Mouse (Mus musculus): ENCODE data around the gene Rasa2. TPM values are rescaled to one million over a fixed set of nuclear protein-coding genes. Genes with fewer than 3 reads are reported as not detected.

The Rasa2 gene
- polyA plus RNA-seq, 1 experiment from 2014 or later = 13.8 TPM

- no peak for DNase-seq (ENCODE audit: low spot score)
- ATAC-seq (replicated peaks; ENCODE audit: low FRiP score, low read depth) = no peak
- no peak overlapping the region for H3K27ac ChIP-seq
- H3K36me3 ChIP-seq (ENCODE audit: insufficient read depth, low read length) = no peaks in the 10 kb centered on the region
- H3K4me3 ChIP-seq (replicated peaks; ENCODE audit: low read depth, low read length) = no peak overlapping the region
- H3K9me3 ChIP-seq (replicated peaks; ENCODE audit: low read length) = no peaks in the 10 kb centered on the region
- whole genome bisulfite sequencing = 91% methylated on average over 2 of the region's 2 CpGs
- H3K9ac ChIP-seq (ENCODE audit: low read depth, low read length) = no peak overlapping the region
- TF ChIP-seq CTCF (IDR thresholded peaks at IDR 0.05; ENCODE audit: low read depth) = no peak
- no peaks in the 10 kb centered on the region for H3K4me1 ChIP-seq (replicated peaks; ENCODE audit: insufficient read depth, low read length)
- H3K27me3 ChIP-seq (ENCODE audit: insufficient read depth, low read length) = no peaks in the 10 kb centered on the region
- H3K4me2 ChIP-seq (ENCODE audit: low read length) = no peak overlapping the region
Measured at GRCm38 (mm10) chr9:96583496-96583895, 47.9 kb downstream of the Rasa2 start.

- Histone ChIP-seq H3K4me3 (replicated peaks; ENCODE audit: low read depth, low read length) (no peak overlapping the region), H3K4me1 (replicated peaks; ENCODE audit: insufficient read depth, low read length) (no peaks in the 10 kb centered on the region), H3K4me2 (ENCODE audit: low read length) (no peak overlapping the region), H3K27ac (no peak overlapping the region), H3K9ac (ENCODE audit: low read depth, low read length) (no peak overlapping the region), H3K27me3 (ENCODE audit: insufficient read depth, low read length) (no peaks in the 10 kb centered on the region), H3K9me3 (replicated peaks; ENCODE audit: low read length) (no peaks in the 10 kb centered on the region), H3K36me3 (ENCODE audit: insufficient read depth, low read length) (no peaks in the 10 kb centered on the region)
- no peak for DNase-seq (ENCODE audit: low spot score)
- 77% methylated on average over 2 of the region's 2 CpGs for WGBS
- no peak for TF ChIP-seq CTCF (IDR thresholded peaks at IDR 0.05; ENCODE audit: low read depth)
- no peak for ATAC-seq (replicated peaks; ENCODE audit: low FRiP score, low read depth)
Measured at GRCm38 (mm10) chr9:96583076-96583475, 48.3 kb downstream of the Rasa2 start.

GRCm38 (mm10) chr9:96578190-96578589, 53.2 kb downstream of the Rasa2 start:
- no peaks in the 10 kb centered on the region for H3K4me1 ChIP-seq (replicated peaks; ENCODE audit: insufficient read depth, low read length)

GRCm38 (mm10) chr9:96577674-96578073, 53.7 kb downstream of the Rasa2 start:
- Histone ChIP-seq H3K9ac (ENCODE audit: low read depth, low read length) (no peak overlapping the region), H3K4me1 (replicated peaks; ENCODE audit: insufficient read depth, low read length) (no peaks in the 10 kb centered on the region), H3K27ac (no peak overlapping the region), H3K27me3 (ENCODE audit: insufficient read depth, low read length) (no peaks in the 10 kb centered on the region), H3K4me3 (replicated peaks; ENCODE audit: low read depth, low read length) (no peak overlapping the region), H3K9me3 (replicated peaks; ENCODE audit: low read length) (no peaks in the 10 kb centered on the region), H3K36me3 (ENCODE audit: insufficient read depth, low read length) (0 out of 2 replicates have a peak, but pooled peaks cover 2% of the 10 kb centered on the region), H3K4me2 (ENCODE audit: low read length) (no peak overlapping the region)
- WGBS = 54% methylated on average over 6 of the region's 6 CpGs
- no peak for TF ChIP-seq CTCF (IDR thresholded peaks at IDR 0.05; ENCODE audit: low read depth)
- ATAC-seq (replicated peaks; ENCODE audit: low FRiP score, low read depth) (no peak), DNase-seq (ENCODE audit: low spot score) (peak; percentile 8)

More at GRCm38 (mm10) chr9:96578190-96578589, 53.2 kb downstream of the Rasa2 start:
- Histone ChIP-seq H3K27me3 (ENCODE audit: insufficient read depth, low read length) (no peaks in the 10 kb centered on the region), H3K4me2 (ENCODE audit: low read length) (no peak overlapping the region), H3K4me3 (replicated peaks; ENCODE audit: low read depth, low read length) (no peak overlapping the region), H3K36me3 (ENCODE audit: insufficient read depth, low read length) (0 out of 2 replicates have a peak, but pooled peaks cover 2% of the 10 kb centered on the region), H3K9me3 (replicated peaks; ENCODE audit: low read length) (no peaks in the 10 kb centered on the region), H3K9ac (ENCODE audit: low read depth, low read length) (no peak overlapping the region), H3K27ac (no peak overlapping the region)
- no peak for TF ChIP-seq CTCF (IDR thresholded peaks at IDR 0.05; ENCODE audit: low read depth)
- DNase-seq (ENCODE audit: low spot score) (no peak), ATAC-seq (replicated peaks; ENCODE audit: low FRiP score, low read depth) (no peak)
- WGBS = 66% methylated on average over 4 of the region's 4 CpGs

- peak; percentile 98 for TF ChIP-seq CTCF (IDR thresholded peaks at IDR 0.05; ENCODE audit: low read depth)
- Histone ChIP-seq H3K9me3 (replicated peaks; ENCODE audit: low read length) (no peaks in the 10 kb centered on the region), H3K36me3 (ENCODE audit: insufficient read depth, low read length) (peaks cover 14% of the 10 kb centered on the region; the same call in 1 of the 2 replicates), H3K9ac (ENCODE audit: low read depth, low read length) (no peak overlapping the region), H3K4me2 (ENCODE audit: low read length) (no peak overlapping the region), H3K27me3 (ENCODE audit: insufficient read depth, low read length) (no peaks in the 10 kb centered on the region), H3K4me1 (replicated peaks; ENCODE audit: insufficient read depth, low read length) (no peaks in the 10 kb centered on the region), H3K4me3 (replicated peaks; ENCODE audit: low read depth, low read length) (no peak overlapping the region), H3K27ac (no peak overlapping the region)
- peak; percentile 82 for DNase-seq (ENCODE audit: low spot score)
- ATAC-seq (replicated peaks; ENCODE audit: low FRiP score, low read depth) = no peak
- 13% methylated on average over 1 of the region's 1 CpGs for WGBS
Measured at GRCm38 (mm10) chr9:96573252-96573651, 58.2 kb downstream of the Rasa2 start.

GRCm38 (mm10) chr9:96572754-96573153, 58.7 kb downstream of the Rasa2 start:
- ATAC-seq (replicated peaks; ENCODE audit: low FRiP score, low read depth) (no peak), DNase-seq (ENCODE audit: low spot score) (no peak)
- no peaks in the 10 kb centered on the region for H3K4me1 ChIP-seq (replicated peaks; ENCODE audit: insufficient read depth, low read length)
- no peak for TF ChIP-seq CTCF (IDR thresholded peaks at IDR 0.05; ENCODE audit: low read depth)
- 90% methylated on average over 9 of the region's 9 CpGs for WGBS
- no peak overlapping the region for H3K9ac ChIP-seq (ENCODE audit: low read depth, low read length)
- no peaks in the 10 kb centered on the region for H3K27me3 ChIP-seq (ENCODE audit: insufficient read depth, low read length)
- H3K4me3 ChIP-seq (replicated peaks; ENCODE audit: low read depth, low read length) = no peak overlapping the region
- no peak overlapping the region for H3K4me2 ChIP-seq (ENCODE audit: low read length)
- no peaks in the 10 kb centered on the region for H3K9me3 ChIP-seq (replicated peaks; ENCODE audit: low read length)
- no peak overlapping the region for H3K27ac ChIP-seq
- peaks cover 16% of the 10 kb centered on the region; the same call in 1 of the 2 replicates for H3K36me3 ChIP-seq (ENCODE audit: insufficient read depth, low read length)

GRCm38 (mm10) chr9:96566470-96566996, 64.9 kb downstream of the Rasa2 start:
- Histone ChIP-seq H3K27ac (no peak overlapping the region), H3K4me1 (replicated peaks; ENCODE audit: insufficient read depth, low read length) (no peaks in the 10 kb centered on the region), H3K9me3 (replicated peaks; ENCODE audit: low read length) (no peaks in the 10 kb centered on the region), H3K4me2 (ENCODE audit: low read length) (no peak overlapping the region), H3K4me3 (replicated peaks; ENCODE audit: low read depth, low read length) (no peak overlapping the region), H3K36me3 (ENCODE audit: insufficient read depth, low read length) (peaks cover 30% of the 10 kb centered on the region; the same call in 1 of the 2 replicates), H3K27me3 (ENCODE audit: insufficient read depth, low read length) (no peaks in the 10 kb centered on the region), H3K9ac (ENCODE audit: low read depth, low read length) (no peak overlapping the region)
- ATAC-seq (replicated peaks; ENCODE audit: low FRiP score, low read depth) (no peak), DNase-seq (ENCODE audit: low spot score) (peak; percentile 23)
- no peak for TF ChIP-seq CTCF (IDR thresholded peaks at IDR 0.05; ENCODE audit: low read depth)
- WGBS = 77% methylated on average over 8 of the region's 8 CpGs
